Mouse (Mus musculus) forebrain, embryonic 14.5 days (tissue): Measurements from ENCODE around the gene Per1. TPM values are rescaled to one million over a fixed set of nuclear protein-coding genes. Genes with fewer than 3 reads are reported as not detected.

Experiments used
- ATAC-seq: fragments of 200-750 bp; cut with Nextera tagmentation; 2 replicates; pipeline ENCODE4 v1.8.0; 2017; ENCODE audit warnings: mild to moderate bottlenecking, moderate library complexity
- DNase-seq: peaks from one replicate; pipeline ENCODE4 v3.0.0-alpha.2; 2015; ENCODE audit warnings: low spot score
- H3K27ac ChIP-seq: fragments of 300-500 bp; sonication (generic); 2 replicates; pipeline ENCODE4 v1.5.1; 2014; ENCODE audit warnings: low read depth, mild to moderate bottlenecking, control low read depth, low read length, moderate library complexity
- H3K27me3 ChIP-seq: fragments of 300-500 bp; sonication (generic); replicated peaks from 2 replicates; pipeline ENCODE4 v1.6.1; 2014; ENCODE audit warnings: low read length, control low read depth, mixed read lengths; ENCODE audit not compliant: control insufficient read depth, insufficient read depth
- H3K36me3 ChIP-seq: fragments of 300-500 bp; sonication (generic); 2 replicates; pipeline ENCODE4 v1.6.1; 2014; ENCODE audit warnings: low read length, control low read depth; ENCODE audit not compliant: control insufficient read depth, insufficient read depth
- H3K4me1 ChIP-seq: fragments of 300-500 bp; sonication (generic); 2 replicates; pipeline ENCODE4 v1.6.1; 2014; ENCODE audit warnings: antibody characterized with exemption, low read length, control low read depth; ENCODE audit not compliant: control insufficient read depth, insufficient read depth
- H3K4me2 ChIP-seq: fragments of 300-500 bp; sonication (generic); 2 replicates; pipeline ENCODE4 v1.6.1; 2014; ENCODE audit warnings: mild to moderate bottlenecking, control low read depth, low read length
- H3K4me3 ChIP-seq: fragments of 300-500 bp; sonication (generic); 2 replicates; pipeline ENCODE4 v1.5.1; 2014; ENCODE audit warnings: low read depth, low read length, control low read depth
- H3K9ac ChIP-seq: fragments of 300-500 bp; sonication (generic); 2 replicates; pipeline ENCODE4 v1.6.1; 2014; ENCODE audit warnings: mild to moderate bottlenecking, low read length, control low read depth, moderate library complexity
- H3K9me3 ChIP-seq: fragments of 300-500 bp; sonication (generic); replicated peaks from 2 replicates; pipeline ENCODE4 v1.6.1; 2016; ENCODE audit warnings: low read length, control low read depth, mixed read lengths; ENCODE audit not compliant: control insufficient read depth
- WGBS: fragments of 180-500 bp; shearing (Covaris S2); extraction: QIAGEN DNeasy Blood & Tissue Kit; methylation state at CpG from one replicate; pipeline ENCODE4 v1.1.7; 2014; 5-methylcytosine and 5-hydroxymethylcytosine counted together
- polyA plus RNA-seq: library from polyadenylated mRNA; unstranded; fragments of >200 nt; fragmentation: Nextera tagmentation; extraction: Ambion mirVana; gene quantifications from 2 replicates; pipeline ENCODE4 v1.2.1, GENCODE M21; 2014

The Per1 gene
- polyA plus RNA-seq, 1 experiment from 2014 or later: 6.8 TPM

- peaks cover 40% of the 10 kb centered on the region for H3K4me1 ChIP-seq
- ATAC-seq: peak; percentile 29
- H3K27ac ChIP-seq: peak overlapping the region; percentile 63
- peak overlapping the region; percentile 46 for H3K4me3 ChIP-seq
- H3K36me3 ChIP-seq: peaks cover 41% of the 10 kb centered on the region
- H3K27me3 ChIP-seq: no peaks in the 10 kb centered on the region
- H3K9ac ChIP-seq: peak overlapping the region; percentile 71
- peak overlapping the region; percentile 84 for H3K4me2 ChIP-seq
- peak; percentile 90 for DNase-seq
- under 1% methylated on average over 23 of the region's 23 CpGs for WGBS
- no peaks in the 10 kb centered on the region for H3K9me3 ChIP-seq
Measured at GRCm38 (mm10) chr11:69099915-69100345, 4.9 kb downstream of the Per1 start.

DNA sequence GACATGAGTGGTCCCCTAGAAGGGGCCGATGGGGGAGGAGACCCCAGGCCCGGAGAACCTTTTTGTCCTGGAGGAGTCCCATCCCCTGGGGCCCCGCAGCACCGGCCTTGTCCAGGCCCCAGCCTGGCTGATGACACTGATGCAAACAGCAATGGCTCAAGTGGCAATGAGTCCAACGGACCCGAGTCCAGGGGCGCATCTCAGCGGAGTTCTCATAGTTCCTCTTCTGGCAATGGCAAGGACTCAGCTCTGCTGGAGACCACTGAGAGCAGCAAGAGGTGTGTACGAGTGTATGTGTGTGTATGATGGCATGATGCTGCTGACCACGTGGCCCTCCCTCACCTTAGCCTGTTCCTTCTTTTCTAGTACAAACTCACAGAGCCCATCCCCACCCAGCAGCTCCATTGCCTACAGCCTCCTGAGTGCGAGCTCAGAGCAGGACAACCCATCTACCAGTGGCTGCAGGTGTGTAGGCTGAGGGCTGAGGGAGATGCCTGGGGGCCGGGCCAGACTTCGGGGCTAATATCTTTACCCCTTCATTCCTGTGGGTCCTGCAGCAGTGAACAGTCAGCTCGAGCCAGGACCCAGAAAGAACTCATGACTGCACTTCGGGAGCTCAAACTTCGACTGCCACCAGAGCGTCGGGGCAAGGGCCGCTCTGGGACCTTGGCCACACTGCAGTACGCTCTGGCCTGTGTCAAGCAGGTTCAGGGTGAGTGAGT is 5.8 kb downstream of the Per1 start:
- WGBS: 92% methylated on average over 20 of the region's 20 CpGs
- peak overlapping the region; percentile 84 for H3K4me2 ChIP-seq
- H3K9ac ChIP-seq: no peak overlapping the region
- H3K27me3 ChIP-seq: no peaks in the 10 kb centered on the region
- ATAC-seq (no peak), DNase-seq (no peak)
- peaks cover 33% of the 10 kb centered on the region for H3K4me1 ChIP-seq
- no peak overlapping the region for H3K4me3 ChIP-seq
- no peak overlapping the region for H3K27ac ChIP-seq
- H3K36me3 ChIP-seq: peaks cover 49% of the 10 kb centered on the region
- H3K9me3 ChIP-seq: no peaks in the 10 kb centered on the region

- Histone ChIP-seq H3K36me3 (peaks cover 59% of the 10 kb centered on the region), H3K27me3 (no peaks in the 10 kb centered on the region)
- 89% methylated on average over 21 of the region's 21 CpGs for WGBS
Measured at GRCm38 (mm10) chr11:69101604-69102402, 6.8 kb downstream of the Per1 start.

DNA sequence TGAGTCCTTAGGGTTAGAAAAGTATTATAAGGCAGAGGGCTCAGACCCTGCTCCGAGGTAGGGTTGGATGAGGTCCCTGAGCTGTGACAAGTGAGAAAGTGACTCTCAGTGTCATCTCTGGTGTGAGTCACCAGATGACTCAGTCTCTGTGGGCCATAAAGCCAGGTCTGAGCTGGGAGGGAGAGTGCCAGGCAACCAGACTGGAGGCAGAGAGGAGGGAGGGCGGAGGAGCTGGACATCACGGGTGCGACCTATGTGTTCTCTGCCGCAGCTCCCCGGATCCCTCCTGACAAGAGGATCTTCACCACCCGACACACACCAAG is 7.3 kb downstream of the Per1 start:
- no peak overlapping the region for H3K27ac ChIP-seq
- 93% methylated on average over 7 of the region's 7 CpGs for WGBS
- ATAC-seq: no peak

More at GRCm38 (mm10) chr11:69101604-69102402, 6.8 kb downstream of the Per1 start:
- no peak overlapping the region for H3K9ac ChIP-seq
- peaks cover 25% of the 10 kb centered on the region for H3K4me1 ChIP-seq
- ATAC-seq (no peak), DNase-seq (no peak)
- H3K4me2 ChIP-seq: no peak overlapping the region
- no peak overlapping the region for H3K4me3 ChIP-seq
- no peak overlapping the region for H3K27ac ChIP-seq
- no peaks in the 10 kb centered on the region for H3K9me3 ChIP-seq

DNA sequence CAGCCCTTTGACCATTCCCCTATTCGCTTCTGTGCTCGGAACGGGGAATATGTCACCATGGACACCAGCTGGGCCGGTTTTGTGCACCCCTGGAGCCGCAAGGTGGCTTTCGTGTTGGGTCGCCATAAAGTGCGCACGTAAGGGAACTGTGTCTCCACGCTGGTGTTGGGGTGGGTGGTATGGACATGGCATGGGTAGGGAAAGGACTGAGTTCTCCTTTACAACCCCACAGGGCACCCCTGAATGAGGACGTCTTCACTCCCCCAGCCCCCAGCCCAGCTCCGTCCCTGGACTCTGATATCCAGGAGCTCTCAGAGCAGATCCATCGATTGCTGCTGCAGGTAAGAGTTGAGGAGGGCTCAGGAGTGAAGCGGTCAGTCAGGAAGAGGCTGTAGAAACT is 8.1 kb downstream of the Per1 start:
- ATAC-seq (no peak), DNase-seq (no peak)
- H3K4me1 ChIP-seq: peaks cover 13% of the 10 kb centered on the region
- H3K9ac ChIP-seq: no peak overlapping the region
- no peak overlapping the region for H3K4me2 ChIP-seq
- H3K9me3 ChIP-seq: no peaks in the 10 kb centered on the region
- no peak overlapping the region for H3K4me3 ChIP-seq
- no peak overlapping the region for H3K27ac ChIP-seq
- no peaks in the 10 kb centered on the region for H3K27me3 ChIP-seq
- H3K36me3 ChIP-seq: peaks cover 72% of the 10 kb centered on the region
- WGBS: 91% methylated on average over 14 of the region's 14 CpGs

More for the DNA sequence above, 7.3 kb downstream of the Per1 start:
- Histone ChIP-seq H3K27me3 (no peaks in the 10 kb centered on the region), H3K4me1 (peaks cover 21% of the 10 kb centered on the region), H3K9ac (no peak overlapping the region), H3K36me3 (peaks cover 65% of the 10 kb centered on the region), H3K9me3 (no peaks in the 10 kb centered on the region), H3K4me3 (no peak overlapping the region), H3K4me2 (no peak overlapping the region)
- DNase-seq: no peak

- no peak for DNase-seq
- no peak overlapping the region for H3K9ac ChIP-seq
Measured at GRCm38 (mm10) chr11:69103531-69104435, 8.8 kb downstream of the Per1 start.

DNA sequence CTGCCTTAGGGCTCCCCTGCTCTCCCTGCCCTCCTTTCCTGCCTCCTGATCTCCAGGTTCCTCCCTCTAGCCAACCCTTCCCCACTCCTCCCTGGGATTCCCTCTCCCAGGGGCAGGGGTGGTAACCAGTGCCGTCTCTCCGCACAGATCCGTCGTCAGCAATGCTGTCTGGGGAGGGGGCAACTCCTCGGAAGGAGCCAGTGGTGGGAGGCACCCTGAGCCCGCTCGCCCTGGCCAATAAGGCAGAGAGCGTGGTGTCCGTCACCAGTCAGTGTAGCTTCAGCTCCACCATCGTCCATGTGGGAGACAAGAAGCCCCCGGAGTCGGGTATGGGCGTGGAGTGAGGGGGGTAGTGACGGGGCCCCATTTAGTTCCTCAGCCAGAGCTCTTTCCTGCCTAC is 9.5 kb downstream of the Per1 start:
- no peak for ATAC-seq
- H3K9ac ChIP-seq: no peak overlapping the region
- DNase-seq: no peak
- peaks cover 86% of the 10 kb centered on the region for H3K36me3 ChIP-seq
- peaks cover 2% of the 10 kb centered on the region for H3K4me1 ChIP-seq
- no peak overlapping the region for H3K4me3 ChIP-seq
- H3K9me3 ChIP-seq: no peaks in the 10 kb centered on the region
- H3K27me3 ChIP-seq: no peaks in the 10 kb centered on the region
- no peak overlapping the region for H3K4me2 ChIP-seq
- WGBS: 89% methylated on average over 14 of the region's 14 CpGs
- no peak overlapping the region for H3K27ac ChIP-seq

More at GRCm38 (mm10) chr11:69103531-69104435, 8.8 kb downstream of the Per1 start:
- Histone ChIP-seq H3K27ac (no peak overlapping the region), H3K9me3 (no peaks in the 10 kb centered on the region), H3K4me1 (peaks cover 7% of the 10 kb centered on the region), H3K27me3 (no peaks in the 10 kb centered on the region), H3K4me3 (no peak overlapping the region), H3K4me2 (no peak overlapping the region), H3K36me3 (peaks cover 79% of the 10 kb centered on the region)
- ATAC-seq: no peak
- WGBS: 93% methylated on average over 15 of the region's 15 CpGs

DNA sequence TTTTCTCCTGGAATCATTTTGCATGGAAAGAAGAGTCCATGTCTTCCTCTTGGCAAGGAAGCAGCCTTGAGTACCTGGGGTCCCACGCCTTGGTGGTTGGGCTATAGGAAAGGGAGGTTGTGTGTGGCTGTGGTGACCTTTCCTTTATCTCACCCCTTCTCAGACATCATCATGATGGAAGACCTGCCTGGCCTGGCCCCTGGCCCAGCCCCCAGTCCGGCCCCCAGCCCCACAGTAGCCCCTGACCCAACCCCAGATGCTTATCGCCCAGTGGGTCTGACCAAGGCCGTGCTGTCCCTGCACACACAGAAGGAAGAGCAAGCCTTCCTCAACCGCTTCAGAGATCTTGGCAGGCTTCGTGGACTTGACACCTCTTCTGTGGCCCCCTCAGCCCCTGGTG is 10.2 kb downstream of the Per1 start:
- H3K4me1 ChIP-seq: no peaks in the 10 kb centered on the region
- H3K9ac ChIP-seq: no peak overlapping the region
- H3K4me2 ChIP-seq: no peak overlapping the region
- no peak overlapping the region for H3K27ac ChIP-seq
- H3K36me3 ChIP-seq: peaks cover 88% of the 10 kb centered on the region
- no peak for DNase-seq
- H3K27me3 ChIP-seq: no peaks in the 10 kb centered on the region
- 92% methylated on average over 6 of the region's 6 CpGs for WGBS
- ATAC-seq: no peak
- H3K4me3 ChIP-seq: no peak overlapping the region
- H3K9me3 ChIP-seq: no peaks in the 10 kb centered on the region
